Mouse (Mus musculus): Measurements from ENCODE around the gene Slc6a6. TPM values are rescaled to one million over a fixed set of nuclear protein-coding genes. Genes with fewer than 3 reads are reported as not detected.

Gene Slc6a6
- total and polyA plus RNA-seq, 3 experiments = 54.6 to 90.0 TPM; not detected in 1

GRCm38 (mm10) chr6:91643416-91643921 lies 40.4 kb upstream of the Slc6a6 start:
- H3K4me3 ChIP-seq (ENCODE audit: control insufficient read depth in 1 of 2, insufficient read depth in 1 of 2, low read depth in 2 of 2, low read length in 2 of 2) = no peak overlapping the region
- no peaks in the 10 kb centered on the region for H3K79me2 ChIP-seq (ENCODE audit: control insufficient read depth, insufficient read depth, low read length, poor library complexity)
- DNase-seq (ENCODE audit: low read depth, low spot score) = no peak
- H3K9ac ChIP-seq (ENCODE audit: control insufficient read depth, low read depth, low read length, poor library complexity, severe bottlenecking) = no peak overlapping the region
- no peaks in the 10 kb centered on the region; a peak in 2 of 4 replicates for H3K27me3 ChIP-seq (ENCODE audit: control insufficient read depth in 1 of 2, insufficient read depth in 2 of 2, low read length in 2 of 2)
- H3K4me1 ChIP-seq (ENCODE audit: control insufficient read depth in 1 of 2, insufficient read depth in 2 of 2, low read length in 2 of 2) = no peaks in the 10 kb centered on the region
- H3K36me3 ChIP-seq (ENCODE audit: control insufficient read depth in 1 of 2, insufficient read depth in 2 of 2, low read length in 2 of 2) = no peaks in the 10 kb centered on the region
- H3K9me3 ChIP-seq (replicated peaks; ENCODE audit: insufficient read depth, low read length) = no peaks in the 10 kb centered on the region
- TF ChIP-seq ZNF384 (IDR thresholded peaks at IDR 0.05; ENCODE audit: low read depth, low read length) (no peak), JUND (IDR thresholded peaks at IDR 0.05; ENCODE audit: low read depth, low read length) (no peak), USF2 (IDR thresholded peaks at IDR 0.05; ENCODE audit: borderline replicate concordance in 1 of 2, insufficient read depth in 1 of 2, low read depth in 1 of 2, low read length in 2 of 2) (no peak), HCFC1 (IDR thresholded peaks at IDR 0.05; ENCODE audit: low read depth, low read length) (no peak), CHD2 (IDR thresholded peaks at IDR 0.05; ENCODE audit: low read length) (no peak), RAD21 (IDR thresholded peaks at IDR 0.05; ENCODE audit: low read depth, low read length) (no peak), MAZ (IDR thresholded peaks at IDR 0.05; ENCODE audit: low read depth, low read length) (no peak), TAL1 (IDR thresholded peaks at IDR 0.05; ENCODE audit: low read length) (no peak), TBP (IDR thresholded peaks at IDR 0.05; ENCODE audit: low read depth, low read length) (no peak), MYB (IDR thresholded peaks at IDR 0.05; ENCODE audit: low read depth, low read length) (no peak), TCF12 (IDR thresholded peaks at IDR 0.05; ENCODE audit: low read depth, low read length) (no peak), MXI1 (IDR thresholded peaks at IDR 0.05; ENCODE audit: low read depth, low read length) (no peak)
- H3K27ac ChIP-seq (ENCODE audit: control insufficient read depth, low read depth, low read length) = no peak overlapping the region

- Histone ChIP-seq H3K27ac (ENCODE audit: control insufficient read depth, low read depth, low read length) (no peak overlapping the region), H3K79me2 (ENCODE audit: control insufficient read depth, insufficient read depth, low read length, poor library complexity) (no peaks in the 10 kb centered on the region), H3K36me3 (ENCODE audit: control insufficient read depth in 1 of 2, insufficient read depth in 2 of 2, low read length in 2 of 2) (no peaks in the 10 kb centered on the region), H3K4me1 (ENCODE audit: control insufficient read depth in 1 of 2, insufficient read depth in 2 of 2, low read length in 2 of 2) (no peaks in the 10 kb centered on the region), H3K9me3 (replicated peaks; ENCODE audit: insufficient read depth, low read length) (no peaks in the 10 kb centered on the region), H3K27me3 (ENCODE audit: control insufficient read depth in 1 of 2, insufficient read depth in 2 of 2, low read length in 2 of 2) (no peaks in the 10 kb centered on the region; a peak in 2 of 4 replicates), H3K4me3 (ENCODE audit: control insufficient read depth in 1 of 2, insufficient read depth in 1 of 2, low read depth in 2 of 2, low read length in 2 of 2) (no peak overlapping the region), H3K9ac (ENCODE audit: control insufficient read depth, low read depth, low read length, poor library complexity, severe bottlenecking) (no peak overlapping the region)
- TF ChIP-seq NRF1 (IDR thresholded peaks at IDR 0.05; ENCODE audit: insufficient read depth, low read depth, low read length, poor library complexity, severe bottlenecking) = no peak
- TF ChIP-seq EP300 (IDR thresholded peaks at IDR 0.05; ENCODE audit: low read depth in 1 of 2, low read length in 2 of 2) = no peak
- no peak for TF ChIP-seq MAX (IDR thresholded peaks at IDR 0.05; ENCODE audit: low read length)
- TF ChIP-seq JUND (IDR thresholded peaks at IDR 0.05; ENCODE audit: low read depth, low read length) = no peak
- no peak for TF ChIP-seq TBP (IDR thresholded peaks at IDR 0.05; ENCODE audit: low read depth, low read length)
- TF ChIP-seq ZC3H11A (IDR thresholded peaks at IDR 0.05; ENCODE audit: low read depth, low read length) = no peak
- TF ChIP-seq POLR2A (IDR thresholded peaks at IDR 0.05; ENCODE audit: control insufficient read depth in 1 of 2, insufficient read depth in 1 of 2, low read depth in 1 of 2, low read length in 2 of 2, poor library complexity in 1 of 2) = no peak
- TF ChIP-seq MYC (IDR thresholded peaks at IDR 0.05; ENCODE audit: low read depth, low read length) = no peak
- TF ChIP-seq CHD1 (IDR thresholded peaks at IDR 0.05; ENCODE audit: low read depth, low read length) = no peak
- no peak for TF ChIP-seq MYB (IDR thresholded peaks at IDR 0.05; ENCODE audit: low read depth, low read length)
- TF ChIP-seq SIN3A (IDR thresholded peaks at IDR 0.05; ENCODE audit: low read length) = no peak
- TF ChIP-seq MXI1 (IDR thresholded peaks at IDR 0.05; ENCODE audit: low read depth, low read length) = no peak
- no peak for TF ChIP-seq ZNF384 (IDR thresholded peaks at IDR 0.05; ENCODE audit: low read depth, low read length)
- DNase-seq (ENCODE audit: low read depth, low spot score) = no peak
Measured at GRCm38 (mm10) chr6:91646019-91646418, 37.8 kb upstream of the Slc6a6 start.
